Mouse (Mus musculus): Measurements from ENCODE around the gene Sepsecs.

The Sepsecs gene

DNA sequence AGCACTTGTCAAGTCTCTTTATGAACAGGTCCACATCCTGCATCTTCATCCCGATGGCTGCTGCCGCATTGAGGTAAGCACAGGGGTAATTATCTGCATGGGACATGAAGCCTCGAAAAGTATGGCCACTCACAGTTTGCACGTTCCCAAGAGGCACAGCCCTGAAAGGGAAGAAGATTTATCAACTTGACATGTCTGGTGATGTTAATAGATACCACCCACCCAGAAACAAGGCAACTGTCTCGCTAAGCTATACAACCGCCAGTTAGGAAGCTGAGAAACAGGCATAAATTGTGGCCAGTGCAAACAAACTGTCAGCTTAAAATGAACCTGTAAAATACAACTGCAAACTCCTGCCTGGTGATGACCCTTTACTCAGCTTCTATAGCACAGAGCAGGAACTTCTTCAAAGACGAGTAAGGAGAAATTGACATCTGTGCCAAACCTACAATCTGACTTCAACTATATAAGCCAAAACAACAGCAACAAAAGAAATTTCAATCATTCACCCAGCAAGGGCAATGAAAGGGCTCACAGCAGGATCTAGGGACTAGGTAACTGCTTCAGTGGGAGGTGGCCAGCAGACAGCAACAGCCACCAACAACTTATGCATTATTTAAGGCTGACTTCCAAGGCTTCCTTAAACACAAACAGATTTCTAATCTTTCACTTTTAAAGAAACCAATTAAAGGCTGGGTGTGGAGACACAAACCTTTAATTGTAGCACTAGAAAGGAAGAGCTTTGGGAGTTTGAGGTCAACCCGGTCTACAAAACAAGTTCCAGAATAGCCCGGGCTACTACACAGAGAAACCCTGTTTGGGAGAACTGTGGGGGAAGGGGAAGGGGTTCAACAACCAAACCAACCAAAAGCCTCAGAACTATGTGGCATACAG is 25.3 kb downstream of the Sepsecs start:
- no peak for DNase-seq (ENCODE audit: low spot score)

- no peak for DNase-seq (ENCODE audit: low spot score)
Measured at GRCm38 (mm10) chr5:52641736-52642135, 27.8 kb downstream of the Sepsecs start.

DNA sequence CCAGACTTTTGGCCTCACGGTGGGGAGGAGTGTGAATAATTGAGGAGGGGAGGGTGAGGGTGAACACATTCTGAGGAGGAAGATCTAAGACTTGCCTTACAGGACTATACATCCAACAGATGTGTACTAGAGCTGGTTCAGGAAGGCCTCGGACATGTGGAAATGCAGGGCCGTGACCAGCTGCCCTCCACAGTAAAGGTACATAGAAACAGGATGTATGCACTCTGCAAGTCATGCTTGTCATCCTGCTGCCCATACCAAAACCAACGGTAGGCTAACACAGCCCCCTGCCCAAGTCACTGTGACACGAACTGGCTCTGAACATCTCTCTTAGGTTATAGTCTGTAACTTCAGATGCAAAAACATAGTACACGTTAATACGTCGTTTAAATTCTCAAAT is 30.6 kb downstream of the Sepsecs start:
- DNase-seq (ENCODE audit: low spot score), result no peak

- DNase-seq (ENCODE audit: low spot score), result no peak
Measured at GRCm38 (mm10) chr5:52638006-52638405, 31.5 kb downstream of the Sepsecs start.

GRCm38 (mm10) chr5:52636923-52637322 is 32.6 kb downstream of the Sepsecs start:
- DNase-seq (ENCODE audit: low spot score), result no peak

- no peak for DNase-seq (ENCODE audit: low spot score)
Measured at GRCm38 (mm10) chr5:52636025-52636755, 33.3 kb downstream of the Sepsecs start.

DNA sequence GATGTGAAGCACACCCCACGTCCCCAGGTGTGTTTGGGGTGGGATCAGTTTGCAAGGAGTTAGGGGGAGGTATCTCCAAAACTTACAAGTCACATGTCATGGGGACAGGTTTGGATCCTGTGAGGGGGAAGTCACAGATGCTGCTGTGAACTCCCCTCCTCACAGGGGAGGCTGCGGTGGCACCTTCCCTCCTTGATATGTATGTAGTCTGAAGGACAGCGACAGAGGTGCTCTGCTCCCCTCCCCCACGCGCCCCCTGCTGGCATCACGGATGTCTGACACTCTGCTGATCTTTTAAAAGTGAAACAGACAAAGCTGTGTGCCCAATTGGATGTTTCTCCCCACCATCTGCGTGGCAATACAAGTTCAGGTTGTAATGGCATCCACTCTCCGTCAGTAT is 35.5 kb downstream of the Sepsecs start:
- no peak for DNase-seq (ENCODE audit: low spot score)

DNA sequence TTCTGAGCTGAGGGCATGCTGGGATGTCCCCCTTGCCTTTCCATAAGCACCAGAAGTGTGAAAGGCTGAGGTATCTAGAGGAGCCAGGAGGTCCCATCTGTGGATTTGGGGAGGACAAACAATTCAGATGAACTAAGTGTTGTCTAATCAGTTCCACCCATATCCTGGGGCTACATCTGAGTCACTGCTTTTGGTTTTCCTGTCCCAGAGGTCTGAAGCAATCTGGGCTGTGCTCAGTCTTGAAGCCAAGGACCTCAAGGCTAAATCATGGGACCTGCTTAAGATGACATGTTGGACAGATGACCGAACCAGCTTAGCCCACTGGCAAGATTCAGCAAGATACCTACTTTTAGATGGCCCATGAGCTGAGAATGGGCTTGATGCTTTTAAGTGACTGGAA is 39.0 kb downstream of the Sepsecs start:
- no peak for DNase-seq (ENCODE audit: low spot score)

DNA sequence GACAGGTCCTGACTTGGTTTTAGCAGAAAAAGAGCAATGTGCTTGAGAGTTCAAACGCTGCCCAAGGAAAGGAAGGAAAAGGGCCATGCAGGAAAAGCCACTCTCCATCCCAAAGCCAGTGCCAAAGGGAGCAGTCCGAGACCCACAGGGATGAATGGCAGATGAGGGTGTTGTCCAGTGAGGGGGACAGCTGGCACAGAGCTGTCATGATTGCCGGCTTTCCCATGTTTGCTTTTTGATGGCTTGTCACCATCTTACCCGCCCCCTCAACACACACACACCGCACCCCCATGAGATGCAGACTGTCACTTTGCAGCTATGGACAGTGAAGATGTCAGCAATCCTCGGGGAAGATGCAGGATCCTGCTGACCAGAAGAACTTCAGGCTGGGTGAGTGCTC is 40.3 kb downstream of the Sepsecs start:
- no peak for DNase-seq (ENCODE audit: low spot score)

- no peak for DNase-seq (ENCODE audit: low spot score)
Measured at GRCm38 (mm10) chr5:52628783-52629182, 40.7 kb downstream of the Sepsecs start.

- DNase-seq (ENCODE audit: low spot score), result no peak
Measured at GRCm38 (mm10) chr5:52627713-52628112, 41.8 kb downstream of the Sepsecs start.

DNA sequence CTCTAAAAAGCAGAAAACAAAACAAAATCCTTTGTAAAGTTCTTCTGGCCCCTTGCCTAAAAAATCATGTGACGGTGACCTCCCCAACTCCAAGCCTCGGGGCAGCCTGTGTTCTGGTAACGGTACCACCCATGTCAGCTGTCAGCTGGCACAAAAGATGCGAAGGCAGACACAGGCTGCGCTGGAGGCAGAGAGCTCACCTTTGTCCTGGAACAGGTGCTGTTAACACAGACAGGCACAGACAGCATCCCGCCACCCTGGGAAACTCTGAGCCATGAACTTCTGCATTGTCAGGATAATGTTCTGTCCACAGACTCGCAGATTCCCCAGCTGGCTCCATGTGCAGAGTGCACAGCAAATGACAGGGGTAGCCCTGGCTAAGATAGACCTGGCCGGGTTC is 43.4 kb downstream of the Sepsecs start:
- no peak for DNase-seq (ENCODE audit: low spot score)

DNA sequence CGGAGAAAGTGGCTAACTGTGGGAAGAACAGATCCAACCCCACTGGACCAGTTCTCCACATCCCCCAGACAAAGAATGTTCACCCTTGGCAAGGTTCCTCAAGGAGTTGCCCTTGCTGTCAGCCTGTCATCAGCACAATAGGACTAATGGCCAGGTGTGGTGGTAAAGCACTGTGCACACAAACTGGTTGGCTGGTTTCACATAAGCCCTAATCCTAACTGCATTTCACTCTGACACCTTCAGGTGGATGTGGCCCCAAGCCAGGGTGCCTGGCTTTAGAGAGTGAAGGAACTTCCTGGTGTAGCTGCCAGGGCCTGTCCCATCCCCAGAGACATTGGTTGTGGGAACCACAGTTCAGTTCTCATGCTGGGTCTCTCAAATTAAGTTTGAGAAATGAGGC is 44.6 kb downstream of the Sepsecs start:
- no peak for DNase-seq (ENCODE audit: low spot score)

DNA sequence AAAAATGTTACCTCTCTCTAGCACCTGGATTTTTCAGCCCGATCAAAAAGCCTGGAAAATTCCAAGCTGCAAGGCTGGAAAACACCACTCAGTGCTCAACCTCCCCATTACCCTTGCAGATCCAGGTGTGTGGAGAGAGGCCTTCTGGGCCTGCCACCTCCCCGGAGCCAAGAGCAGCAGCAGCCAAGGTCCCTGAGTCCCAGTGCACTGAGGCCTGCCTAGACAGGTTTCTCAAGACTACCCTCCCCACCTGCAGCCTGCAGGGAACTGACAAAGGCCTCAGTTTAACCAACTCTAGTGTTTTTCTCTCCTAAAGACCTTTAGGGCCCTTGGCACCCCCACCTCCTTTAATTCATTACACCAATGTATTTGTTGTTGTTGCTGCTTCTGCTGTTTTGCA is 46.4 kb downstream of the Sepsecs start:
- DNase-seq (ENCODE audit: low spot score), result no peak

- DNase-seq (ENCODE audit: low spot score), result no peak
Measured at GRCm38 (mm10) chr5:52618348-52619270, 50.9 kb downstream of the Sepsecs start.

- DNase-seq (ENCODE audit: low spot score), result no peak
Measured at GRCm38 (mm10) chr5:52617711-52618347, 51.7 kb downstream of the Sepsecs start.

GRCm38 (mm10) chr5:52616549-52616948 is 53.0 kb downstream of the Sepsecs start:
- peak; percentile 63 for DNase-seq (ENCODE audit: low spot score)

DNA sequence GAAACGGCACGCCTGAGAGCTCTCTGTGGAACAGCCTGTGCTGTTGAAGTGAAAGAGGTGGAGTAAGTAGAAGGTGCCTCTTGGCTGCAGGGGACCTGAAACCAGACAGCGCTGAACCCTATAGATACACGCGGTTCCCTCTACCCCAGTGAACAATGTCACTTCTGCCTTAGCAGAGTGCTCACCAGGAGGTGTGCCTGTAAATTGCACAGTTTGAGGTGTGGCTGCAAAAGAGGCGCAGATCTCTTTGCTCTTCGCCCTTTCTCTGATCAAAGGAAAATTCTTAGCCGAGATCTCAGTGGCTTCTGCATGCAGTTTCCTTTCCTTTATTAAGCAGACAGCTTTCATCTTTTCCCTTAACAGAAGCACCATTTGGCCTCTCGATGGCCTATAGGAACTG is 54.1 kb downstream of the Sepsecs start:
- DNase-seq (ENCODE audit: low spot score), result peak; percentile 34

DNA sequence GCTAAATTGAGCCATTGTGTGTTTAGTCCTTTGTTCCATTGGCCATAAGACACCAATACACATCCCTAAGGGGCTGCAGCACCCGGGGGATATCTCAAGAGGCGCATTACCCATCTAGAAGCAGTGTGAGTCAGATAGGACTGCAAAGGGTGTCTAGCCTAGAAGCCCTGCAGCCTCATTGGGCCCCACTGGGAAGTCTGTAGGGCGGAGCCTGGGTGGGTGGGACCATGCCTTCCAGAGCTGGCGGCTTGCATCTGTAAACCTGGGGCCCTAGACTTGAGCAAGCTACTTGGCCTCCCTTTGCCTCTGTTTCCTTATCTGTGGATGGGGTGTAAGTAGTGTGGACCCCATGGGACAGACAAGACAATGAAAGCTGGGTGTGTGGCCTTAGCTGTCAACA is 54.8 kb downstream of the Sepsecs start:
- DNase-seq (ENCODE audit: low spot score), result no peak

- DNase-seq (ENCODE audit: low spot score), result no peak
Measured at GRCm38 (mm10) chr5:52612776-52613175, 56.7 kb downstream of the Sepsecs start.

GRCm38 (mm10) chr5:52611315-52611895 is 58.1 kb downstream of the Sepsecs start:
- DNase-seq (ENCODE audit: low spot score), result no peak

Data from testis, postnatal 14 days (tissue).